Mouse (Mus musculus) myocyte (in vitro differentiated cells): ENCODE measurements around the gene Gm3646.

ENCODE experiments used
- CEBPB ChIP-seq: IDR thresholded peaks from 2 replicates; pipeline ENCODE4 v1.6.1; 2011; ENCODE audit warnings: mild to moderate bottlenecking, moderate library complexity; ENCODE audit not compliant: poor library complexity, insufficient read depth, severe bottlenecking
- POLR2A ChIP-seq: IDR thresholded peaks from one replicate; pipeline ENCODE4 v1.6.1; 2011; ENCODE audit warnings: low read depth, mild to moderate bottlenecking, control low read depth, moderate library complexity; ENCODE audit not compliant: insufficient read length
- POLR2AphosphoS2 ChIP-seq: IDR thresholded peaks from one replicate; pipeline ENCODE4 v1.6.1; 2011; ENCODE audit warnings: low read depth, control low read depth; ENCODE audit not compliant: insufficient read length
- SRF ChIP-seq: IDR thresholded peaks from one replicate; pipeline ENCODE4 v1.6.1; 2011; ENCODE audit warnings: low read depth; ENCODE audit not compliant: control insufficient read depth, insufficient read length
- TCF3 ChIP-seq: IDR thresholded peaks from one replicate; pipeline ENCODE4 v1.6.1; 2011; ENCODE audit warnings: low read depth, control low read depth; ENCODE audit not compliant: insufficient read length
- USF1 ChIP-seq: IDR thresholded peaks from one replicate; pipeline ENCODE4 v1.6.1; 2011; ENCODE audit warnings: low read depth, mild to moderate bottlenecking, control low read depth, moderate library complexity

DNA sequence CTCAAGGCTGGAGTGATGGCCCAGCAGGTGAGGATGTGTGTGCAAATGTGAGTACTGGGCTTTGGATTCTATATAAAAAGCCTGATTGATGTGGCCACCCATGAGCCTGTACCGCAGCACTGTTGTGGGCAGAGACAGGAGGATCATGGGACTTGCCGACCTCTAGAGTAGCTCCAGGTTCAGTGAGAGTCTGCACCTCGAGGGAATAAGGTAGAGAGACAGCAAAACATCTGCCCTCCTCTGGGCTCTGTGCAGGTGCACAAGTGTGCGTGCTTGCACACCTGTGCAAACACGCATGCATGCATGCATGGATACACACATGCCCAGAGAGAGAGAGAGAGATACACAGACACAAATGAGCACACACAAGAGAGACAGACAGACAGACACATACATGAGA lies 38.2 kb upstream of the Gm3646 start:
- TF ChIP-seq POLR2AphosphoS2 (no peak), SRF (no peak), POLR2A (no peak), USF1 (no peak), CEBPB (no peak), TCF3 (no peak)
